Mouse (Mus musculus) liver, postnatal 0 days (tissue): ENCODE results near the gene Adarb2. TPM values are rescaled to one million over a fixed set of nuclear protein-coding genes. Genes with fewer than 3 reads are reported as not detected.

Source experiments
- ATAC-seq: fragments of 200-750 bp; cut with Nextera tagmentation; 2 replicates; pipeline ENCODE4 v1.8.0; 2017; ENCODE audit warnings: mild to moderate bottlenecking, moderate library complexity
- DNase-seq: peaks from one replicate; pipeline ENCODE4 v3.0.0-alpha.2; 2016
- H3K27ac ChIP-seq: fragments of 300-500 bp; sonication (generic); 2 replicates; pipeline ENCODE4 v1.5.1; 2014; ENCODE audit warnings: antibody characterized with exemption, moderate library complexity, mild to moderate bottlenecking, low read depth
- H3K27me3 ChIP-seq: fragments of 300-500 bp; sonication (generic); 2 replicates; pipeline ENCODE4 v1.6.1; 2014; ENCODE audit warnings: low read length, control low read depth, mixed read lengths; ENCODE audit not compliant: insufficient read depth
- H3K36me3 ChIP-seq: fragments of 300-500 bp; sonication (generic); replicated peaks from 2 replicates; pipeline ENCODE4 v1.6.1; 2014; ENCODE audit warnings: mild to moderate bottlenecking, control low read depth, low read length, moderate library complexity, mixed read lengths; ENCODE audit not compliant: insufficient read depth
- H3K4me1 ChIP-seq: fragments of 300-500 bp; sonication (generic); 2 replicates; pipeline ENCODE4 v1.6.1; 2014; ENCODE audit warnings: antibody characterized with exemption, mild to moderate bottlenecking, control low read depth; ENCODE audit not compliant: insufficient read depth
- H3K4me2 ChIP-seq: fragments of 300-500 bp; sonication (generic); 2 replicates; pipeline ENCODE4 v1.6.1; 2014; ENCODE audit warnings: low read depth, mild to moderate bottlenecking, low read length, moderate library complexity, mixed read lengths
- H3K4me3 ChIP-seq: fragments of 300-500 bp; sonication (generic); 2 replicates; pipeline ENCODE4 v1.5.1; 2014; ENCODE audit warnings: low read depth, low read length
- H3K9ac ChIP-seq: fragments of 300-500 bp; sonication (generic); replicated peaks from 2 replicates; pipeline ENCODE4 v1.6.1; 2014; ENCODE audit warnings: mild to moderate bottlenecking, moderate library complexity
- H3K9me3 ChIP-seq: fragments of 300-500 bp; sonication (generic); 2 replicates; pipeline ENCODE4 v1.6.1; 2016; ENCODE audit warnings: mild to moderate bottlenecking, control low read depth, low read length, mixed read lengths
- CTCF ChIP-seq: sonication (generic); IDR thresholded peaks from 2 replicates; pipeline ENCODE4 v1.5.1; 2016; ENCODE audit warnings: antibody characterized with exemption, low read depth
- EP300 ChIP-seq: IDR thresholded peaks from 2 replicates; pipeline ENCODE4 v1.6.1; 2016; ENCODE audit warnings: antibody characterized with exemption, low read depth, mild to moderate bottlenecking
- WGBS: fragments of 180-500 bp; shearing (Covaris S2); extraction: QIAGEN DNeasy Blood & Tissue Kit; methylation state at CpG from one replicate; pipeline ENCODE4 v1.1.7; 2014; ENCODE audit not compliant: insufficient replicate concordance; 5-methylcytosine and 5-hydroxymethylcytosine counted together
- polyA plus RNA-seq: library from polyadenylated mRNA; unstranded; fragments of >200 nt; fragmentation: Nextera tagmentation; extraction: Ambion mirVana; gene quantifications from 2 replicates; pipeline ENCODE4 v1.2.1, GENCODE M21; 2015

Adarb2 gene
- polyA plus RNA-seq, 1 experiment from 2014 or later, result 0.02 TPM

- Histone ChIP-seq H3K4me1 (no peaks in the 10 kb centered on the region), H3K9me3 (no peaks in the 10 kb centered on the region), H3K4me3 (no peak overlapping the region), H3K27me3 (no peaks in the 10 kb centered on the region), H3K27ac (no peak overlapping the region), H3K9ac (no peak overlapping the region), H3K36me3 (no peaks in the 10 kb centered on the region), H3K4me2 (no peak overlapping the region)
- ATAC-seq (no peak), DNase-seq (no peak)
- TF ChIP-seq EP300, result no peak
- no peak for TF ChIP-seq CTCF
- 61% methylated on average over 3 of the region's 3 CpGs for WGBS
Observed at GRCm38 (mm10) chr13:8699831-8700230, 497.2 kb downstream of the Adarb2 start.

- WGBS, result 61% methylated on average over 4 of the region's 4 CpGs
Observed at GRCm38 (mm10) chr13:8700981-8701380, 498.3 kb downstream of the Adarb2 start.

GRCm38 (mm10) chr13:8705296-8705695 lies 502.6 kb downstream of the Adarb2 start:
- H3K4me1 ChIP-seq, result no peaks in the 10 kb centered on the region
- H3K9me3 ChIP-seq, result no peaks in the 10 kb centered on the region
- TF ChIP-seq CTCF, result no peak
- no peak for TF ChIP-seq EP300
- no peak overlapping the region for H3K4me3 ChIP-seq
- H3K36me3 ChIP-seq, result no peaks in the 10 kb centered on the region
- no peak overlapping the region for H3K4me2 ChIP-seq
- H3K27ac ChIP-seq, result no peak overlapping the region
- 64% methylated on average over 4 of the region's 4 CpGs for WGBS
- DNase-seq (no peak), ATAC-seq (no peak)
- H3K27me3 ChIP-seq, result no peaks in the 10 kb centered on the region
- no peak overlapping the region for H3K9ac ChIP-seq

More at GRCm38 (mm10) chr13:8700981-8701380, 498.3 kb downstream of the Adarb2 start:
- no peaks in the 10 kb centered on the region for H3K4me1 ChIP-seq
- H3K4me2 ChIP-seq, result no peak overlapping the region
- no peak overlapping the region for H3K27ac ChIP-seq
- H3K36me3 ChIP-seq, result no peaks in the 10 kb centered on the region
- H3K9ac ChIP-seq, result no peak overlapping the region
- H3K4me3 ChIP-seq, result no peak overlapping the region
- no peaks in the 10 kb centered on the region for H3K9me3 ChIP-seq
- TF ChIP-seq EP300, result no peak
- TF ChIP-seq CTCF, result no peak
- ATAC-seq, result no peak
- DNase-seq, result no peak
- H3K27me3 ChIP-seq, result no peaks in the 10 kb centered on the region

- 40% methylated on average over 6 of the region's 6 CpGs for WGBS
- no peak overlapping the region for H3K27ac ChIP-seq
- no peaks in the 10 kb centered on the region for H3K4me1 ChIP-seq
- DNase-seq, result no peak
- no peak for TF ChIP-seq EP300
- TF ChIP-seq CTCF, result no peak
- H3K27me3 ChIP-seq, result no peaks in the 10 kb centered on the region
- no peaks in the 10 kb centered on the region for H3K36me3 ChIP-seq
- no peak overlapping the region for H3K4me2 ChIP-seq
- no peaks in the 10 kb centered on the region for H3K9me3 ChIP-seq
- no peak overlapping the region for H3K9ac ChIP-seq
- no peak overlapping the region for H3K4me3 ChIP-seq
- no peak for ATAC-seq
Observed at GRCm38 (mm10) chr13:8713377-8713776, 510.7 kb downstream of the Adarb2 start.

- Histone ChIP-seq H3K9ac (no peak overlapping the region), H3K4me2 (no peak overlapping the region), H3K9me3 (no peaks in the 10 kb centered on the region), H3K36me3 (no peaks in the 10 kb centered on the region), H3K27ac (no peak overlapping the region), H3K4me1 (no peaks in the 10 kb centered on the region), H3K4me3 (no peak overlapping the region), H3K27me3 (no peaks in the 10 kb centered on the region)
- TF ChIP-seq EP300, result no peak
- no peak for TF ChIP-seq CTCF
- DNase-seq, result no peak
- 75% methylated on average over 10 of the region's 10 CpGs for WGBS
- ATAC-seq, result no peak
Observed at GRCm38 (mm10) chr13:8729972-8730645, 527.4 kb downstream of the Adarb2 start.

- Histone ChIP-seq H3K4me2 (no peak overlapping the region), H3K9me3 (no peaks in the 10 kb centered on the region), H3K9ac (no peak overlapping the region), H3K4me3 (no peak overlapping the region), H3K36me3 (no peaks in the 10 kb centered on the region), H3K27me3 (no peaks in the 10 kb centered on the region), H3K27ac (no peak overlapping the region), H3K4me1 (no peaks in the 10 kb centered on the region)
- no peak for DNase-seq
- no peak for TF ChIP-seq EP300
- TF ChIP-seq CTCF, result no peak
- WGBS, result 52% methylated on average over 5 of the region's 5 CpGs
- ATAC-seq, result no peak
Observed at GRCm38 (mm10) chr13:8737139-8737865, 534.6 kb downstream of the Adarb2 start.
